Mouse (Mus musculus) megakaryocyte-erythroid progenitor cell, adult 5-6 weeks (primary cell): ENCODE measurements around the gene Igf1. TPM values are rescaled to one million over a fixed set of nuclear protein-coding genes. Genes with fewer than 3 reads are reported as not detected.

ENCODE experiments used
- ATAC-seq: replicated peaks from 2 replicates; pipeline ENCODE4 v1.8.0; 2016; ENCODE audit warnings: mild to moderate bottlenecking, inconsistent platforms; ENCODE audit not compliant: severe bottlenecking, poor library complexity, low FRiP score, low TSS enrichment
- total RNA-seq, 2 experiments: library from RNA; stranded (forward) in 1 of 2; stranded (reverse) in 1 of 2; fragments of 200-1000, 215-1000 nt in 1 of 2; fragments of >200 nt in 1 of 2; fragmentation: Nextera tagmentation in 1 of 2; gene quantifications; 2 replicates each; pipeline ENCODE4 v1.2.3; 2014 to 2017

The Igf1 gene
- total RNA-seq, 2 experiments from 2014 or later, result not detected

- no peak for ATAC-seq
These were observed 1.4 kb downstream of the Igf1 start for GRCm38 (mm10) chr10:87859453-87859852.

GRCm38 (mm10) chr10:87860181-87861103 lies 2.4 kb downstream of the Igf1 start:
- ATAC-seq, result no peak

GRCm38 (mm10) chr10:87861104-87861455 lies 3.0 kb downstream of the Igf1 start:
- no peak for ATAC-seq

- no peak for ATAC-seq
These were observed 4.8 kb downstream of the Igf1 start for GRCm38 (mm10) chr10:87862899-87863298.

GRCm38 (mm10) chr10:87863326-87863725 lies 5.3 kb downstream of the Igf1 start:
- ATAC-seq, result no peak

GRCm38 (mm10) chr10:87865712-87866111 lies 7.6 kb downstream of the Igf1 start:
- ATAC-seq, result no peak

- ATAC-seq, result no peak
These were observed 8.4 kb downstream of the Igf1 start for GRCm38 (mm10) chr10:87866448-87866847.

- no peak for ATAC-seq
These were observed 9.2 kb downstream of the Igf1 start for GRCm38 (mm10) chr10:87867217-87867616.

- ATAC-seq, result no peak
These were observed 9.6 kb downstream of the Igf1 start for GRCm38 (mm10) chr10:87867631-87868030.

GRCm38 (mm10) chr10:87868349-87869053 lies 10.4 kb downstream of the Igf1 start:
- no peak for ATAC-seq

GRCm38 (mm10) chr10:87869151-87869550 lies 11.1 kb downstream of the Igf1 start:
- no peak for ATAC-seq

- ATAC-seq, result no peak
These were observed 11.6 kb downstream of the Igf1 start for GRCm38 (mm10) chr10:87869691-87870090.

- no peak for ATAC-seq
These were observed 14.0 kb downstream of the Igf1 start for GRCm38 (mm10) chr10:87871863-87872647.

- no peak for ATAC-seq
These were observed 14.8 kb downstream of the Igf1 start for GRCm38 (mm10) chr10:87872854-87873253.

- no peak for ATAC-seq
These were observed 15.5 kb downstream of the Igf1 start for GRCm38 (mm10) chr10:87873516-87873915.

GRCm38 (mm10) chr10:87880071-87880785 lies 22.2 kb downstream of the Igf1 start:
- ATAC-seq, result no peak

GRCm38 (mm10) chr10:87885326-87886040 lies 27.4 kb downstream of the Igf1 start:
- no peak for ATAC-seq

- no peak for ATAC-seq
These were observed 31.8 kb downstream of the Igf1 start for GRCm38 (mm10) chr10:87889850-87890249.

- no peak for ATAC-seq
These were observed 34.2 kb downstream of the Igf1 start for GRCm38 (mm10) chr10:87892256-87892655.
